Mouse (Mus musculus) Patski (cell line): ENCODE results near the gene Cntnap1. TPM values are rescaled to one million over a fixed set of nuclear protein-coding genes. Genes with fewer than 3 reads are reported as not detected.

Source experiments
- ATAC-seq: fragments of 100-300 bp; one replicate; pipeline ENCODE4 v1.8.0; 2021
- CTCF ChIA-PET: fragments of 350-600 bp; sonication (Branson Sonifier 250); formaldehyde crosslinking; loops from one replicate; lab custom pipeline; 2022; ENCODE audit warnings: inconsistent platforms; lab: Charles Lee
- POLR2A ChIA-PET: fragments of 350-600 bp; sonication (Branson Sonifier 250); formaldehyde crosslinking; loops from one replicate; lab custom pipeline; 2022; ENCODE audit warnings: antibody characterized with exemption, inconsistent platforms; lab: Charles Lee
- DNase-seq: peaks from one replicate; pipeline ENCODE4 v3.0.0-alpha.2; 2011; ENCODE audit warnings: low read depth, low spot score
- H3K27me3 ChIP-seq: fragments of 371-371 bp; one replicate; pipeline ENCODE4 v1.5.1; 2021
- CTCF ChIP-seq: fragments of 100-300 bp; IDR thresholded peaks from one replicate; pipeline ENCODE4 v1.5.1; 2021
- in situ Hi-C: fragments of 300-500 bp; cut with MboI; formaldehyde crosslinking; loops from 3 replicates; pipeline ENCODE4 v1.11.1; 2018; ENCODE audit warnings: low pct_unique_long_range_greater_than_20kb, mixed read lengths
- polyA plus RNA-seq: library from polyadenylated mRNA; unstranded; gene quantifications from one replicate; pipeline ENCODE4 v1.2.3, GENCODE M21; 2021

The Cntnap1 gene
- polyA plus RNA-seq, 1 experiment from 2014 or later = 10.8 TPM

GRCm38 (mm10) chr11:101169301-101170107, 819 bp upstream of the Cntnap1 start:
- CTCF ChIA-PET = interaction anchor here (1.0 kb wide), 1 partner anchor 17 kb away, joined by 3 read pairs; no protein-coding TSS in a partner anchor
- no peak for DNase-seq
- no peaks in the 10 kb centered on the region for H3K27me3 ChIP-seq

GRCm38 (mm10) chr11:101170811-101171610, 688 bp downstream of the Cntnap1 start, which contains the start of gene Plekhh3:
Plekhh3 (minus strand) TSS chr11:101171351.
- in situ Hi-C loops = loop anchor here (5.0 to 10.0 kb wide), 2 partner anchors 89 to 196 kb away; partner anchors contain the start of genes Cavin1 and Coasy

More at GRCm38 (mm10) chr11:101169301-101170107, 819 bp upstream of the Cntnap1 start:
- ATAC-seq = no peak
- POLR2A ChIA-PET = interaction anchor here (1.0 to 5.7 kb wide), 3 partner anchors 28 to 51 kb away, joined by 4 to 31 read pairs (median 4); no protein-coding TSS in a partner anchor
- no peak for TF ChIP-seq CTCF
- in situ Hi-C loops = loop anchor here (5.0 to 10.0 kb wide), 2 partner anchors 87 to 195 kb away; partner anchors contain the start of genes Cavin1 and Coasy

GRCm38 (mm10) chr11:101171721-101172433, 1.6 kb downstream of the Cntnap1 start:
- POLR2A ChIA-PET = interaction anchor here (0.8 to 5.7 kb wide), 7 partner anchors 23 to 102 kb away, joined by 3 to 31 read pairs (median 5); partner anchors contain the start of gene Naglu
- no peak for TF ChIP-seq CTCF
- H3K27me3 ChIP-seq = no peaks in the 10 kb centered on the region
- in situ Hi-C loops = loop anchor here (5.0 to 10.0 kb wide), 2 partner anchors 90 to 197 kb away; partner anchors contain the start of genes Cavin1 and Coasy
- ATAC-seq = no peak
- CTCF ChIA-PET = interaction anchor here (1.2 to 2.2 kb wide), 10 partner anchors 10 to 104 kb away, joined by 3 to 7 read pairs (median 3); partner anchors contain the start of genes Coasy and Psmc3ip
- DNase-seq = peak; percentile 41

More at GRCm38 (mm10) chr11:101170811-101171610, 688 bp downstream of the Cntnap1 start, which contains the start of gene Plekhh3:
- ChIA-PET CTCF (interaction anchor here (1.0 to 2.2 kb wide), 10 partner anchors 11 to 103 kb away, joined by 3 to 7 read pairs (median 3); partner anchors contain the start of genes Coasy and Psmc3ip), POLR2A (interaction anchor here (0.8 to 5.7 kb wide), 6 partner anchors 22 to 76 kb away, joined by 3 to 31 read pairs (median 5); partner anchors contain the start of gene Psmc3ip)
- peak; percentile 94 for DNase-seq
- no peak for TF ChIP-seq CTCF
- ATAC-seq = peak; percentile 66
- H3K27me3 ChIP-seq = no peaks in the 10 kb centered on the region

GRCm38 (mm10) chr11:101172434-101172815, 2.1 kb downstream of the Cntnap1 start:
- in situ Hi-C loops = loop anchor here (5.0 to 10.0 kb wide), 2 partner anchors 90 to 198 kb away; partner anchors contain the start of genes Cavin1 and Coasy
- ATAC-seq = no peak
- no peaks in the 10 kb centered on the region for H3K27me3 ChIP-seq
- no peak for TF ChIP-seq CTCF
- ChIA-PET CTCF (interaction anchor here (1.0 to 2.2 kb wide), 6 partner anchors 9 to 104 kb away, joined by 3 to 7 read pairs (median 4); partner anchors contain the start of gene Coasy), POLR2A (interaction anchor here (1.2 to 2.7 kb wide), 3 partner anchors 54 to 103 kb away, joined by 5 to 8 read pairs (median 8); partner anchors contain the start of gene Naglu)
- no peak for DNase-seq

DNA sequence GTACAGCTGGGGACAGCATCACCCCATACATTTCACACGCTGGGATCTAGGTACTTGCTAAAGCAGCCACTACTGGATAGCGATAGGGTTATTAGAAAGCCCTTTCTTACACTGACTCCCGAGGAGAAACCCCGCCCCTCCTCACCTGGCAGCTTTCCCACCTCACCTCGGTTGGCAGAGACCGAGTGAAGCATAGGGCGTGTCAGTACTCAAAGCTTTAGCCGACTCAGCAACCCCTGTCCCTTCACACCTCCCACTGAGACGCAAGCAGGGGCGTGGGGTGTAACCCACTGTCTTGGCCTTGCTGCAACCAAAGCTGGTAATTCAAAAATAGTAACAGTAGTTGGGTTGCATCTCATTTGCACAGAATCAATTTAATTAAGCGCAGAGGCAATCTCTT, 2.8 kb downstream of the Cntnap1 start:
- in situ Hi-C loops = loop anchor here (5.0 to 10.0 kb wide), 2 partner anchors 91 to 198 kb away; partner anchors contain the start of genes Cavin1 and Coasy
- no peak for ATAC-seq
- ChIA-PET POLR2A (interaction anchor here (1.0 to 2.7 kb wide), 4 partner anchors 34 to 103 kb away, joined by 3 to 8 read pairs (median 6); partner anchors contain the start of gene Naglu), CTCF (interaction anchor here (0.8 to 2.2 kb wide), 5 partner anchors 9 to 91 kb away, joined by 3 to 7 read pairs (median 3); partner anchors contain the start of gene Coasy)
- H3K27me3 ChIP-seq = no peaks in the 10 kb centered on the region
- DNase-seq = no peak
- no peak for TF ChIP-seq CTCF

- no peak for DNase-seq
- in situ Hi-C loops = loop anchor here (5.0 to 10.0 kb wide), 2 partner anchors 92 to 199 kb away; partner anchors contain the start of genes Cavin1 and Coasy
- ChIA-PET POLR2A (interaction anchor here (1.0 to 2.7 kb wide), 3 partner anchors 35 to 104 kb away, joined by 3 to 8 read pairs (median 8); partner anchors contain the start of gene Naglu), CTCF (interaction anchor here (0.8 to 1.6 kb wide), 4 partner anchors 8 to 55 kb away, joined by 3 read pairs; no protein-coding TSS in a partner anchor)
- ATAC-seq = no peak
- no peak for TF ChIP-seq CTCF
- no peaks in the 10 kb centered on the region for H3K27me3 ChIP-seq
These were observed 3.5 kb downstream of the Cntnap1 start for GRCm38 (mm10) chr11:101173631-101174388.

DNA sequence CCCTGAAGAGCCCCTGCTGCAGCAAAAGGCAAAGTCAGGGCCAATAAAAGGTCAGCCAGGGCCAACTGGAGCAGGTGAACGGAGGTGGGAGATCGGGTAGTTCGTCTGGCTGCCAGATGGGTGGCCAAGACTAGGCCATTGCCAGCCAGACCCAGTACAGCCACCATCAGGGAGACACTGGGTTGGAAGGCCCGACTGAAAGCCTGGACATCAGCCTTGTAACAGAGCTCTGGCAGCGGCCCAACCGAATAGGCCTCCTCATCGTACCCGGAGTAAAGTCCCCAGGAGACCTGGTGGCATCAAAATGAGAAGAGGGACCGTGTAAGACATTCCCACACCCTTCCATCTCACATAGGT, 4.0 kb downstream of the Cntnap1 start:
- CTCF ChIA-PET = interaction anchor here (1.0 to 1.7 kb wide), 5 partner anchors 10 to 80 kb away, joined by 3 to 5 read pairs (median 3); partner anchors contain the start of genes Retreg3 and Tubg1
- in situ Hi-C loops = loop anchor here (5.0 to 10.0 kb wide), 2 partner anchors 92 to 200 kb away; partner anchors contain the start of genes Cavin1 and Coasy
- no peak for TF ChIP-seq CTCF
- no peaks in the 10 kb centered on the region for H3K27me3 ChIP-seq
- DNase-seq (no peak), ATAC-seq (no peak)
- POLR2A ChIA-PET = interaction anchor here (2.7 kb wide), 1 partner anchor 105 kb away, joined by 8 read pairs; the partner anchor contains the start of gene Naglu
